Mouse (Mus musculus) spleen, adult 2 months (tissue): ENCODE results near the gene Hbq1a.

ENCODE experiments used
- CTCF ChIP-seq: fragments of 200-500 bp; IDR thresholded peaks from 2 replicates; pipeline ENCODE4 v1.5.1; 2011; ENCODE audit warnings: mild to moderate bottlenecking, inconsistent platforms; ENCODE audit not compliant: insufficient read depth, insufficient read length, insufficient replicate concordance; ENCODE audit errors: extremely low read depth
- POLR2A ChIP-seq: fragments of 200-500 bp; IDR thresholded peaks from 2 replicates; pipeline ENCODE4 v1.6.1; 2011; ENCODE audit warnings: low read depth, low read length, inconsistent platforms

DNA sequence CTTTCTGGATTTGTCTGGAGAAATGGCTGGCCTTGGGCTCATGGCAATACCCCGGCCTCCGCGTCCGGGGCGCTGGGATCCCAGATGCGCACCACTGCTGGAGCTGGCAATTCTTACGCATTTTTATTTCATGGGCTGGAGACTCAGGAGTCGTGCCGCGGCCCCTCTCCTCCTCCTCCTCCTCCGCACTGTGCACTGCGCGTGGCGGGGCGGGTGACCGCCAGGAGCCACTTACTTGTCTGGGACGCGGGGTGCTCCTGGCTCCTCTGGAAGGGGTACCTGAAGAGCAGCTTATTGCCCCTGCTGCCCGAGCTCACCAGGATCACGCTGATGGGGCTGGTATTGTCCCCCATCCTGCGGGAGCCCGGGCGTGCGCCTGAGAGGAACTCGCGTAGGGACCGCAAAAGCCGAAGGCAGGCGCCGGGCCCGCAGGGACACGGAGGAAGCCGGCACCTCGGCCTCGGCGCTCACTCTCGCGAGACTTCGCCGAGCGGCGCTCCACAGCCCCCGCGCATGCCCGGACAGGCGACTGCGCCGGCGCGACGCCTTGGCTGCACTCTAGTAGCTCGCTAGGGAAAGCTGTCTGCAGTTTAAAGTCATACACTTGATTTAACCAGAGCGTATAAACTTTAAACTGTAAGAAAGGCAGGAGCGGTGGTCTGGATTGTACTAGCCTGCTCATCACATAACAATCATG lies 32.5 kb upstream of the Hbq1a start, which contains the start of gene Nprl3:
- TF ChIP-seq CTCF = no peak
- TF ChIP-seq POLR2A = peak; percentile 85
